Mouse (Mus musculus): Measurements from ENCODE around the gene Zcchc17.

GRCm38 (mm10) chr4:130321640-130322039 lies 38.1 kb downstream of the Zcchc17 start:
- TF ChIP-seq CTCF (IDR thresholded peaks at IDR 0.05; ENCODE audit: borderline replicate concordance, insufficient read depth, low read depth, low read length) (no peak), POLR2A (IDR thresholded peaks at IDR 0.05; ENCODE audit: borderline replicate concordance, insufficient read depth, low read length) (no peak)

Data from cerebellum, adult 2 months (tissue).